Mouse (Mus musculus) fibroblast of lung, adult 2 months (primary cell): ENCODE measurements at regions not wholly inside any gene's neighbourhood (a gene's known extent, or its start where the extent isn't known, plus 50 kb on each side); places are given as distances from the start of the nearest gene placed in this dataset.
A peak's percentile ranks its signal among the peaks of the same experiment; 100 is the strongest.

Experiments
- DNase-seq: peaks from one replicate; pipeline ENCODE4 v3.0.0-alpha.2; 2011; ENCODE audit warnings: low read depth

DNA sequence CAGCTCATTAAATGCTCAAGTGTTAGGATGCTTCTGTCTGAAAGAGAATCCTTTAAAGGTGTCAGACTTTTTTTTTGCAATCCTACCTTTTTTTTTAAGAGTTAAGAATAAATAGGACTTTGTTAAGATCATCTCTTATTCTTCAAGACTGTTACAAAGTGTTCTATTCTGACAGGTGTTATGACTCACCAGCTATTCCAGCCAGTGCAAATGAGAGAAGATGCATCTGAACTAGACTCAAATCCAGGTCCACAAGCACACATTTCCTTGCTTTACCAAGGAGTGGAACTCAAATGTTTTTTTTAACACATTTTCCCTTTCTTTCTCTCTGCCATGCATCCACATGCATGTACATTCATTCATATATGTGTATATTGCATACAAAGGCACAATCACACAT, 98.4 kb upstream of the Atp10a start:
- DNase-seq: no peak

GRCm38 (mm10) chr7:58568807-58569206, 87.2 kb upstream of the Atp10a start:
- DNase-seq: no peak

DNA sequence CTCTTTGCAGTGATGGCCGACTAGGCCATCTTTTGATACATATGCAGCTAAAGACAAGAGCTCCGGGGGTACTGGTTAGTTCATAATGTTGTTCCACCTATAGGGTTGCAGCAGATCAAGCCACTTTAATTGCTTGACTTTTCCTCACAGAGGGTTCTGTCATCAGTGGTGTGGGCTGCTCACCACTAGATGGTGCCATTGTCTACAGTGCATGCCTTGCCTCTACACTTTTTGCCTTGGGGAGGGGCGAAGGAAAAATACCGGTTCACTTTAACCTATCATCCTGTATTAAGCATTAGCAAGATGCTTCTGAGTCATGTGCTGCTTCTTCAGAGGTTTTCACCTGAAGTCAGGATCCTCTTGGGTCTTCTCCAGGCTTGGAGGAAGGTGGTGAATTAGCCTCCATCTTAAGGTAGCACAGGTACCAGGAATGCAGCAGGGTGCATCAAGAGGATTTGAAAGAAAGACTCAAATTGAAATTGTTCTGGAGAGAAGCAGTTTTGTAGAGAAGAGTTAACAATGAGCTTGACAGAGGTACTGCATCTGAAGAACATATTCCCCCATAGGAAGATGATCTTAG, 71.6 kb upstream of the Atp10a start:
- DNase-seq: peak; percentile 25

DNA sequence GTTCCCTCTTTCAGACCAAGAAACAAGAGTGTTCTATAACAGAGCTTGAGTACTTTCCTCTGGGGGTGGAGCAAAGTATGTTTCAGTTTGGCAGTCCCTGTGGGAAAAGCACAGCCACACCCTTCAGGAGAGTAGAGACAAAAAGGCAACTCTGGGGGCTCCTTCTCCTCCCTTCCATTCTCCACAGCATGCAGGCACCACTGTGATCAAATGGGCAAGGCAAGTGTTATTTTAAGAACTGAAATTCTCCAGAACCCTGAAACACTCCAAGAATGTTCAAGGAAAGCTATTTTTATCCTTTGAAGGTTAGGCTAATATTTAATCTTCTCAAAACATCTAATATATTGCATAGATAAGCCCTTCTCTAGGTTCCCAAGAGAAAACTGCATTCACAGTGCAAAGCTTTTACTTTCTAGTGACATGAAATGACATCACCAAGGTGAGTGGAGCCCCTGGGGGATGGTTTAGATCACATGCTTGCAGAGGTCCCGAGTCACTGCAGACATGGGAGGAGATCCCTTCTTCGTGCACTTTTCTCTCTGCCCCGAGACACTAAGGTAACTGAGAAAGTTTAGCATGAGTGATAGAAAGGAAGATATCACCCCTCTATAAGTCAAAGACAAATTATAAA, 70.2 kb upstream of the Atp10a start:
- peak; percentile 16 for DNase-seq

- DNase-seq: no peak
These were observed 60.0 kb upstream of the Atp10a start for GRCm38 (mm10) chr7:58595951-58596350.
